Mouse (Mus musculus): Measurements from ENCODE around the gene Gpha2.

- TF ChIP-seq CTCF (IDR thresholded peaks at IDR 0.05; ENCODE audit: extremely low read depth, insufficient read length, insufficient replicate concordance, low read depth, low read length), result no peak
- TF ChIP-seq POLR2A (IDR thresholded peaks at IDR 0.05; ENCODE audit: low read depth, low read length), result no peak
These were observed 42.0 kb upstream of the Gpha2 start, which contains the start of gene Majin for GRCm38 (mm10) chr19:6184131-6184530.

Data from small intestine, adult 2 months (tissue).